Mouse (Mus musculus): ENCODE data around the gene Ppp1r1b.

The Ppp1r1b gene

GRCm38 (mm10) chr11:98345253-98345652, 3.0 kb upstream of the Ppp1r1b start:
- in situ Hi-C loops (cut with MboI; ENCODE audit: low sequenced_read_pairs) = no loop called here

DNA sequence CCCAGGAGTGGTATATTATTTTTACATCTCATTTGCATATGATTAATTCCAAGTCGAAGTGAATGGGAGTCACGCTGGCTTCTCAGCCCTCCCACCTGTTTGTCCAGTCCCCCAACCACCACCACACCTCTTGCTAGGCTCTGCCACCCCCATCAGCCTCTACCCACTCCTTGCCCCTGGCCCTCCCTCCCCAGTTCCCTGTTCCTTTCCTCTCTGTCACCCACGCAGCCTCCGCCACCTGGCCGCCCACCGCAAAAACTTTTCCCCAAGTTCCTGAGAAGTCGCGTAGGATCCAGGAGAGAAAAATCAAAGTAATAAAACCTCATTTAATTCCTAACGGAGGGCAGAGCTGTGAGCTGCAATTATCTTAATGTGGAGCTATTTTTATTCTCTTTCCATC, 2.0 kb upstream of the Ppp1r1b start:
- in situ Hi-C loops (cut with MboI; ENCODE audit: low sequenced_read_pairs) = no loop called here

- in situ Hi-C loops (cut with MboI; ENCODE audit: low sequenced_read_pairs) = no loop called here
These were observed 670 bp upstream of the Ppp1r1b start for GRCm38 (mm10) chr11:98347385-98348082.

GRCm38 (mm10) chr11:98349308-98349707, 1.1 kb downstream of the Ppp1r1b start:
- in situ Hi-C loops (cut with MboI; ENCODE audit: low sequenced_read_pairs) = no loop called here

GRCm38 (mm10) chr11:98352272-98352990, 4.2 kb downstream of the Ppp1r1b start:
- in situ Hi-C loops (cut with MboI; ENCODE audit: low sequenced_read_pairs) = no loop called here

DNA sequence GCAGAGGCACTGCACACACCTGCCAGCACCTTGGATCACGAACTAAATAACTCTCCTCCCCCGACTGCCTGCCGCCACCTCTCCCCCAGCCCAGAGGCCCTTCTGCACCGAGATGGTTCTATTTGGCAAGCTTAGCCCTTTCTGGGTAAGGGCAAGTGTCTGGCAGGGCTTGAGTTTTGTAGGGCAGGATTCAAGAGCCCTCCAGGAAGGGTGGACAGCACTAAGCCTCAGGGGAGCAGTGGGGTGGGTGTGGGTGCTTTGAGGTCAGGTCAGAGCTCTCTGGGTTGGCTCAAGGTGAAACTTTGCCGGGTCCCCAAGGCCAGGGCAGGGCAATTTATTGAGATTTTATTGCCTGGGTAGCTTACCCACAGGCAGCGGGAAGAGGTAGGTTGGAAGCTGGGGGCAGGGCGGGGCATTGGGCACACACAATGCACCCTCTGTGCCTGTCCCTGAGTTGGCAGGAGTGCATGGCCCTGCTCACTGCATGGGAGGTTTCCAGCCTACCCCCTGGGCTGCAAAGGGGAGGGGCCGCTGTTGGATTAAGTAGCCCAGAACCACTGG, 5.5 kb downstream of the Ppp1r1b start:
- in situ Hi-C loops (cut with MboI; ENCODE audit: low sequenced_read_pairs) = no loop called here

- in situ Hi-C loops (cut with MboI; ENCODE audit: low sequenced_read_pairs) = no loop called here
These were observed 6.2 kb downstream of the Ppp1r1b start for GRCm38 (mm10) chr11:98354445-98354844.

DNA sequence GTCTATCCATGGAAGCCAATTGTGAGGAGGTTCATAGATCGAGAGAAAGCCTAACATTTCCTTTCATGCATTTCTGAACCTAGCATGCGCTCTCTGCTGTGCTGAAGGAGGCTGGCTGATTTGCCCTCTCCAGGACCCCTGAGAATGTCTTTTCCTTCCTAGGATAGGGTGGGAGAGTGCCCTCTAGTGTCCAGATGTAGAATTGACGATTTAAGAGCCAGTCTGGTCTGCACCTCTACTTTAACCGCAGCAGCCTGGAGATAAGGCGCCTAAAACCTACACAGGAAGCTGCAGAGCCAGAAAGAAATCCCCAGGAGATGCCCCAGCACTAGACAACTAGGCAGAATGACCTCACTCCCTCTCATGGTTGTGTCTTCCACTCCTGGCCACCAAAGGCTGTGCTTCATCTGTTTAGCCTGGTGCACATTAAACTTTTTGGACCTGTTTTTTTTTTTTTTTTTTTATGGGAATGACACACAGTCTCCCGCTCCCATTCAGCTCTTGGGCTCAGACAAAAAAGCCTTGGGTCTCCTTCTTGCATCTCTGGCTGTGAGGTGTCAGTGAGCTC, 7.6 kb downstream of the Ppp1r1b start:
- in situ Hi-C loops (cut with MboI; ENCODE audit: low sequenced_read_pairs) = no loop called here

- in situ Hi-C loops (cut with MboI; ENCODE audit: low sequenced_read_pairs) = no loop called here
These were observed 8.6 kb downstream of the Ppp1r1b start for GRCm38 (mm10) chr11:98356625-98357394.

DNA sequence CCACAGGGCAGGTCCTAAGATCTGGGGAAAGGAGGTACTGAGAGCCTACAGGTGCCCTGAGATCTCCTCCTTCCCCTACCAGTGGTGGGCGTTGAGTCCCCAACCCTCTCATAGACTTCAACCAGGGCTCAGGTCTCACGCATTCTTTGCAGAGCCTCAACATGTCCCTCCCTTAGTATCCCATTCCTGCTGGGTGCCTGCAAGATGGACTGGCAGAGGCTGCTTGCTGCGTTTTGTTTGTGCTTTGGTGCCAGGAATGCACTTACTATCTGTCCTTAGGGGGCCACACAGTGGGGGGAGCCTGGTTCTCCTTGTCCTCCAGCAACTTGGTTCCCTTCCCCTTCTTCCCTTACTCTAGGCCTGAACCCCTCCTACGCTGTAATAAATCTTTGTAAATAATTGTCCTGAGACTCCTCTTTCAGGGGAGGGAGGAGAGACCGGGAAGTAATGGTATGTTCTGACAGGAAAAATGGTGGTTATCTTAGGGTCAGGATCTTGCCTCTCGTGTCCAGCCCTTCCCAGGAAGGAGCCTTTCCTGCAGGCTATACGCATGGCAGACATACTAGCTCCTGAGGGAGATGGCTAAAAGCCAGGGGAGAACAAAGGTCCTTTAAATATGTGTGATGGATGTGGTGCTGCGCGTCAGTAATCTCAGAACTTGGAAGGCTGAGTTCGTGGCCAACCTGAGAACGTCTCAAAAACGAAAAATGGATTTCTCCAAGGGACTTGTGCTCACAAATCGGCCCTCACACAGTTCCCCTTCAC, 9.4 kb downstream of the Ppp1r1b start:
- in situ Hi-C loops (cut with MboI; ENCODE audit: low sequenced_read_pairs) = no loop called here

GRCm38 (mm10) chr11:98358161-98359083, 10.2 kb downstream of the Ppp1r1b start, which contains the start of gene Stard3:
Gene Stard3, plus strand, starts transcription at chr11:98358368.
- in situ Hi-C loops (cut with MboI; ENCODE audit: low sequenced_read_pairs) = no loop called here

GRCm38 (mm10) chr11:98360866-98361521, 12.8 kb downstream of the Ppp1r1b start:
- in situ Hi-C loops (cut with MboI; ENCODE audit: low sequenced_read_pairs) = no loop called here

DNA sequence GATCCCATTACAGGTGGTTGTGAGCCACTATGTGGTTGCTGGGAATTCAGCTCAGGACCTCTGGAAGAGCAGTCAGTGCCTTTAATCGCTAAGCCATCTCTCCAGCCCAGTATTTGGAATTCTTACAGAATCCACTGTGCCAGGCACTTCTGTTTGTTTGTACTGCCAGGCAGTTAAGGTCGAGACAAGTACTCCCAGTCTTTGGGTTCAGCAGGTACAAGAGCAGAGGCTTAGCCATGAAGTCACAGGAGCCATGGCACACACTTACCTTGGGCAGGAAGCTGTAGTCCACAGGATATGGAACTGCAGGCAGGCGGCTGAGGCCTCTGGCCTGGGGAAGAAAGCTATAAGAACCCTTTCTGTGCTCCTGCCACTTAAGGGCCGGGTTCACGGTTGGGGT, 15.6 kb downstream of the Ppp1r1b start:
- in situ Hi-C loops (cut with MboI; ENCODE audit: low sequenced_read_pairs) = no loop called here

DNA sequence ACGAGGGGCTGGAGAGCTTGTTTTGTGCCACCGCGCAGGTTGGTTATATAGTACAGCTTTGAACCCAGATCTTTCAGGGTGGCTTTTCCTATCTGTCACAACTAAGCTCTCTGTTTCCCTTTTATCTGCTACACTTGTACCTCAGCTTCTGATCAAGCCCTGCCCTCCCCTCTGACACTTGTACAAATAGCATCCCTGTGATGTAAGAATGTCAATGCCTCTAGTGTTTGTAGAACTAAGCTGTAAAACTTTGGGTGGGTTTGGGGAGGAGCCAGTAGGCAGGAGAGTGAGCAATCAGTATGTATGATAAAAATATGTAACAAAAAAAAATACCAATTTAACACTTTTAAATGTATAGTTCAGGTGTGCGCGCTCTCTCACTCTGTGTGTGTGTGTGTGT, 16.2 kb downstream of the Ppp1r1b start:
- in situ Hi-C loops (cut with MboI; ENCODE audit: low sequenced_read_pairs) = no loop called here

GRCm38 (mm10) chr11:98366290-98366689, 18.1 kb downstream of the Ppp1r1b start:
- in situ Hi-C loops (cut with MboI; ENCODE audit: low sequenced_read_pairs) = no loop called here

DNA sequence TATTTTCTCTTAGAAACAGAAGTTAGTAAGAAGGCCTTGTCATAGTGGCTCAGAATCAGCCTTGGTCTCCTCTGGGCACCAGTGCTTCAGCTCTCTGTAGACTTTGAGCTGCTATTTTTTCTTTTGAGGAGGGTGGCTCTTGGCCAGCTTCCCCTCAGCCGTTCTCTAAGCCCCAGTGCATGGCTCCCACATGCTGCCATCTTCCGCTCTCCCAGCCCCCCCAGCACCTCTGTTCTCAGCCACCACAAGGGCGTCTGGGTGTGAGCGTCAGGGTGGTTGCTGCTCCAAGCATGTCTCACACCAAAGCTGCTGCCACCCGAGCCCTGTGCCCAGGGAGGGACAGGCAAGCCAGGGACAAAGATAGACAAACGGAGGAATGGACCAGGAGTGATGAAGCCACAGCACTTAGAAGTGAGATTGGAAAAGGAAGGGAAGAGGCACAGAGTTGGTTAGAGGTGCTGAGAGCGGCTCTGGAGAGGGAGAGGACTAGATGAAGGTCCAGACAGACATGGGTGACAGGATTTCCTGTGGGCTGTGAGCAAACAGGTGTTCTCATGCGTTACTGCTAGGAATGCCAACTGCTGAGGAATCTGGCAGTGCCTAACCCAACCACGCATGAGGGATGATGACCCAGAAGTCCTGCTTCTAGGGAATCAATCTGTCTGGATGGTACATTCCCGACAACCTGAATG, 19.1 kb downstream of the Ppp1r1b start:
- in situ Hi-C loops (cut with MboI; ENCODE audit: low sequenced_read_pairs) = no loop called here

GRCm38 (mm10) chr11:98367863-98368186, 19.6 kb downstream of the Ppp1r1b start:
- in situ Hi-C loops (cut with MboI; ENCODE audit: low sequenced_read_pairs) = no loop called here

GRCm38 (mm10) chr11:98369337-98369736, 21.1 kb downstream of the Ppp1r1b start:
- in situ Hi-C loops (cut with MboI; ENCODE audit: low sequenced_read_pairs) = no loop called here
